Mouse (Mus musculus) hindbrain, postnatal 0 days (tissue): ENCODE measurements around the gene Fbxl22. TPM values are rescaled to one million over a fixed set of nuclear protein-coding genes. Genes with fewer than 3 reads are reported as not detected.

Experiments
- ATAC-seq: fragments of 200-750 bp; cut with Nextera tagmentation; 2 replicates; pipeline ENCODE4 v1.8.0; 2017; ENCODE audit warnings: mild to moderate bottlenecking, moderate TSS enrichment, moderate library complexity
- DNase-seq: peaks from one replicate; pipeline ENCODE4 v3.0.0-alpha.2; 2015; ENCODE audit warnings: low spot score
- H3K27ac ChIP-seq: fragments of 300-500 bp; sonication (generic); 2 replicates; pipeline ENCODE4 v1.5.1; 2014; ENCODE audit warnings: mild to moderate bottlenecking
- H3K27me3 ChIP-seq: fragments of 300-500 bp; sonication (generic); 2 replicates; pipeline ENCODE4 v1.6.1; 2014; ENCODE audit warnings: low read length, mixed read lengths; ENCODE audit not compliant: insufficient read depth
- H3K36me3 ChIP-seq: fragments of 300-500 bp; sonication (generic); 2 replicates; pipeline ENCODE4 v1.6.1; 2014; ENCODE audit warnings: low read length, mixed read lengths; ENCODE audit not compliant: insufficient read depth
- H3K4me1 ChIP-seq: fragments of 300-500 bp; sonication (generic); 2 replicates; pipeline ENCODE4 v1.6.1; 2014; ENCODE audit warnings: antibody characterized with exemption, low read length, mixed read lengths; ENCODE audit not compliant: insufficient read depth
- H3K4me2 ChIP-seq: fragments of 300-500 bp; sonication (generic); 2 replicates; pipeline ENCODE4 v1.6.1; 2014; ENCODE audit warnings: low read depth, mild to moderate bottlenecking, low read length, moderate library complexity, mixed read lengths
- H3K4me3 ChIP-seq: fragments of 300-500 bp; sonication (generic); 2 replicates; pipeline ENCODE4 v1.5.1; 2014; ENCODE audit warnings: low read length
- H3K9ac ChIP-seq: fragments of 300-500 bp; sonication (generic); replicated peaks from 2 replicates; pipeline ENCODE4 v1.6.1; 2014; ENCODE audit warnings: mild to moderate bottlenecking, low read length, moderate library complexity, mixed read lengths
- H3K9me3 ChIP-seq: fragments of 300-500 bp; sonication (generic); 2 replicates; pipeline ENCODE4 v1.6.1; 2016; ENCODE audit warnings: low read length, mixed read lengths
- CTCF ChIP-seq: IDR thresholded peaks from 2 replicates; pipeline ENCODE4 v1.5.1; 2016; ENCODE audit warnings: antibody characterized with exemption, control low read depth, low read depth
- WGBS: fragments of 180-500 bp; shearing (Covaris S2); extraction: QIAGEN DNeasy Blood & Tissue Kit; methylation state at CpG from one replicate; pipeline ENCODE4 v1.1.7; 2014; 5-methylcytosine and 5-hydroxymethylcytosine counted together
- polyA plus RNA-seq: library from polyadenylated mRNA; unstranded; fragments of >200 nt; fragmentation: Nextera tagmentation; extraction: Ambion mirVana; gene quantifications from 2 replicates; pipeline ENCODE4 v1.2.1, GENCODE M21; 2015
- total RNA-seq: library from RNA; depleted of rRNA; stranded (reverse); fragments of >200 nt; gene quantifications from 2 replicates; pipeline ENCODE4 v1.2.3, GENCODE M21; 2014

The Fbxl22 gene
- total and polyA plus RNA-seq, 2 experiments from 2014 or later = 0.26 to 0.63 TPM

GRCm38 (mm10) chr9:66510351-66510841, 4.0 kb downstream of the Fbxl22 start:
- peaks cover 8% of the 10 kb centered on the region; the same call in 1 of the 2 replicates for H3K4me1 ChIP-seq
- ATAC-seq (no peak), DNase-seq (peak; percentile 54)
- H3K9ac ChIP-seq = 0 out of 2 replicates have a peak overlapping the region, but pooled peaks have one; percentile 64
- H3K4me3 ChIP-seq = no peak overlapping the region
- no peaks in the 10 kb centered on the region for H3K9me3 ChIP-seq
- peaks cover 25% of the 10 kb centered on the region; the same call in 1 of the 2 replicates for H3K36me3 ChIP-seq
- no peak overlapping the region for H3K4me2 ChIP-seq
- WGBS = 44% methylated on average over 7 of the region's 7 CpGs
- no peak for TF ChIP-seq CTCF
- no peaks in the 10 kb centered on the region for H3K27me3 ChIP-seq
- H3K27ac ChIP-seq = peak overlapping the region; percentile 97

DNA sequence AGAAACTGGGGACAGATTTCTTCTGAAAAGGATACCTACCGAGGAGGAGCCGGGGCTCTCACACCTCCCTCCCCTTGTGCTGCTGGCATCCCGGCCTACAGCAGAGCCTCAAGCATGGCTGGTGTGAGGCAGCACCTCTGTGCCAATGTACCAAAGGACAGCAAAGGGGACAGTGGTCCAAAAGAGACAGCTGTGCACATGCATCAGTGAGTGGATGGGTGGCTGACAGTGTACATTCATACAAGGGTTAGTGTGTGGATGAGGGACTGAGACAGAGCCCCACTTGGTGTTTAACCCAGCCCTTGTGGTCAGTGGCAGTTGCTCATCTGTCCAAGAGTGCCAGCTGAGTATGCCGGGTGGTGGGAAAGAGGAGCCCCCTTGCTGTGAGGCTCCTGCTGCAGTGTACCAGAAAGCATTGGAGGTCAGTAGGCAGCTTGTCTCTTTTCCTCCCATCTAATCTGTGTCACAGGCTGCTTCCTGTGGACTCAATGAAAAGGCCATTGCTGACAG, 5.4 kb downstream of the Fbxl22 start:
- Histone ChIP-seq H3K9me3 (no peaks in the 10 kb centered on the region), H3K4me2 (no peak overlapping the region), H3K4me1 (peaks cover 8% of the 10 kb centered on the region; the same call in 1 of the 2 replicates), H3K27ac (peak overlapping the region; percentile 41; the same call in 1 of the 2 replicates), H3K4me3 (no peak overlapping the region), H3K36me3 (peaks cover 37% of the 10 kb centered on the region), H3K9ac (no peak overlapping the region), H3K27me3 (no peaks in the 10 kb centered on the region)
- no peak for TF ChIP-seq CTCF
- ATAC-seq = no peak
- DNase-seq = no peak
- 58% methylated on average over 4 of the region's 4 CpGs for WGBS

GRCm38 (mm10) chr9:66507684-66508083, 6.7 kb downstream of the Fbxl22 start:
- 87% methylated on average over 3 of the region's 3 CpGs for WGBS
- TF ChIP-seq CTCF = no peak
- DNase-seq = no peak
- H3K27me3 ChIP-seq = no peaks in the 10 kb centered on the region
- H3K9me3 ChIP-seq = no peaks in the 10 kb centered on the region
- peaks cover 7% of the 10 kb centered on the region; the same call in 1 of the 2 replicates for H3K4me1 ChIP-seq
- H3K4me3 ChIP-seq = no peak overlapping the region
- no peak overlapping the region for H3K27ac ChIP-seq
- H3K9ac ChIP-seq = no peak overlapping the region
- H3K36me3 ChIP-seq = peaks cover 37% of the 10 kb centered on the region
- H3K4me2 ChIP-seq = no peak overlapping the region
- no peak for ATAC-seq

- no peak for ATAC-seq
- H3K4me1 ChIP-seq = peaks cover 5% of the 10 kb centered on the region; the same call in 1 of the 2 replicates
- no peak for TF ChIP-seq CTCF
- H3K27me3 ChIP-seq = no peaks in the 10 kb centered on the region
- peak overlapping the region; percentile 62 for H3K27ac ChIP-seq
- no peaks in the 10 kb centered on the region for H3K9me3 ChIP-seq
- DNase-seq = no peak
- H3K4me3 ChIP-seq = no peak overlapping the region
- H3K4me2 ChIP-seq = no peak overlapping the region
- H3K36me3 ChIP-seq = peaks cover 48% of the 10 kb centered on the region
- H3K9ac ChIP-seq = no peak overlapping the region
Measured at GRCm38 (mm10) chr9:66506424-66506823, 8.0 kb downstream of the Fbxl22 start.

DNA sequence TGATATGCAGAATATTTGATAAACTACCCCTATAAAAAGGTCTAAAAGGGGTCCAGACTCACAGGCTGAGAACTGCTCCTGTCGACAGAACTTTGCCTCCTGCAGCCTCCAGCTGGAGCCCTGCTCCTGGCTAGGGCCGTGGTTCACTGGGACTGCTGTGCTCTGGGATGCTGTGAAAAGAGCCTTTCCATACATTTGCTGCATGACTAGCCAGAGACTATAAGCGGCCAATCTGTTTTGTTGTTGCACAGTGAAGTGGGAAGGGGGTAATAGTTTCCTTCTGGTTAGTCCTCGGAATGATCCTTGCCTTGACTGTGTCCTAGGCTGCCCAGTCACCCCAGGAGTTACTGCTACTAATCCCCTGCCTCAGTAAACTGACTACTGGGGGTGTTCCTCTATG, 8.4 kb downstream of the Fbxl22 start:
- peaks cover 51% of the 10 kb centered on the region for H3K36me3 ChIP-seq
- H3K4me1 ChIP-seq = peaks cover 5% of the 10 kb centered on the region; the same call in 1 of the 2 replicates
- no peak overlapping the region for H3K4me2 ChIP-seq
- H3K9me3 ChIP-seq = no peaks in the 10 kb centered on the region
- TF ChIP-seq CTCF = no peak
- H3K4me3 ChIP-seq = no peak overlapping the region
- ATAC-seq (peak; percentile 58), DNase-seq (peak; percentile 62)
- no peaks in the 10 kb centered on the region for H3K27me3 ChIP-seq
- 8% methylated on average over 4 of the region's 4 CpGs for WGBS
- H3K9ac ChIP-seq = no peak overlapping the region
- peak overlapping the region; percentile 62 for H3K27ac ChIP-seq

- Histone ChIP-seq H3K36me3 (peaks cover 51% of the 10 kb centered on the region), H3K4me2 (no peak overlapping the region), H3K4me1 (peaks cover 2% of the 10 kb centered on the region; the same call in 1 of the 2 replicates), H3K9ac (no peak overlapping the region), H3K9me3 (no peaks in the 10 kb centered on the region), H3K4me3 (no peak overlapping the region), H3K27me3 (no peaks in the 10 kb centered on the region), H3K27ac (peak overlapping the region; percentile 62)
- DNase-seq = no peak
- no peak; the same call in 1 of the 2 replicates for ATAC-seq
- 43% methylated on average over 9 of the region's 9 CpGs for WGBS
- no peak for TF ChIP-seq CTCF
Measured at GRCm38 (mm10) chr9:66505141-66505917, 9.1 kb downstream of the Fbxl22 start.
